Mouse (Mus musculus) CH12.LX (cell line): ENCODE measurements around the gene Trim62. TPM values are rescaled to one million over a fixed set of nuclear protein-coding genes. Genes with fewer than 3 reads are reported as not detected.

ENCODE experiments used
- DNase-seq: peaks from one replicate; pipeline ENCODE4 v3.0.0-alpha.2; 2013; ENCODE audit errors: extremely low read depth
- H3K27ac ChIP-seq: 2 replicates; pipeline ENCODE4 v1.5.1; 2012; ENCODE audit warnings: low read depth, mild to moderate bottlenecking, control low read depth, moderate library complexity; ENCODE audit not compliant: insufficient read depth
- H3K27me3 ChIP-seq: replicated peaks from 2 replicates; pipeline ENCODE3; 2012; ENCODE audit warnings: inconsistent platforms
- H3K36me3 ChIP-seq, 2 experiments: replicated peaks in 1 of 2; 2 replicates each; pipeline versions ENCODE3 to v1.6.1; 2012; ENCODE audit warnings: inconsistent platforms in 1 of 2, low read length in 1 of 2, mild to moderate bottlenecking in 1 of 2, mixed read lengths in 1 of 2, moderate library complexity in 1 of 2; ENCODE audit not compliant: control insufficient read depth in 1 of 2, insufficient read depth in 1 of 2
- H3K4me1 ChIP-seq, 2 experiments: 2 replicates each; pipeline ENCODE4 v1.6.1; 2012; ENCODE audit warnings: inconsistent platforms in 1 of 2, moderate library complexity in 1 of 2; ENCODE audit not compliant: insufficient read depth in 2 of 2, control insufficient read depth in 1 of 2
- H3K4me2 ChIP-seq: 2 replicates; pipeline ENCODE4 v1.6.1; 2012; ENCODE audit warnings: low read depth, mild to moderate bottlenecking, control low read depth; ENCODE audit not compliant: poor library complexity, insufficient read depth, severe bottlenecking
- H3K4me3 ChIP-seq, 3 experiments: fragments of 150-350 bp in 1 of 3; sonication (generic) in 1 of 3; replicated peaks in 1 of 3; 2 replicates each; pipeline versions ENCODE3 to v1.5.1; 2011 to 2012; ENCODE audit warnings: low read depth in 2 of 3, low read length in 2 of 3, mild to moderate bottlenecking in 2 of 3, moderate library complexity in 2 of 3, control low read depth in 1 of 3, improper control_type of control experiment in 1 of 3, inconsistent platforms in 1 of 3, mixed read lengths in 1 of 3; ENCODE audit not compliant: poor library complexity in 1 of 3
- H3K79me2 ChIP-seq: replicated peaks from 2 replicates; pipeline ENCODE4 v1.6.1; 2012; ENCODE audit warnings: mild to moderate bottlenecking, moderate library complexity; ENCODE audit not compliant: control insufficient read depth, poor library complexity, insufficient read depth, severe bottlenecking; ENCODE audit errors: extremely low read depth
- H3K9ac ChIP-seq: 2 replicates; pipeline ENCODE4 v1.6.1; 2012; ENCODE audit warnings: low read depth, mild to moderate bottlenecking, control low read depth, moderate library complexity; ENCODE audit not compliant: insufficient read depth
- H3K9me3 ChIP-seq: replicated peaks from 2 replicates; pipeline ENCODE3; 2012; ENCODE audit warnings: low read length, inconsistent platforms, mixed read lengths
- CHD2 ChIP-seq: IDR thresholded peaks from 2 replicates; pipeline ENCODE4 v1.6.1; 2011; ENCODE audit warnings: low read length, improper control_type of control experiment
- CTCF ChIP-seq, 2 experiments: IDR thresholded peaks in 1 of 2; conservative IDR thresholded peaks in 1 of 2; 2 replicates each; pipeline ENCODE4 v1.5.1; 2011 to 2012; ENCODE audit warnings: low read depth in 2 of 2, low read length in 2 of 2, improper control_type of control experiment in 1 of 2, inconsistent platforms in 1 of 2, mild to moderate bottlenecking in 1 of 2, moderate library complexity in 1 of 2
- GABPA ChIP-seq: IDR thresholded peaks from 2 replicates; pipeline ENCODE4 v1.6.1; 2012; ENCODE audit warnings: low read depth, low read length, improper control_type of control experiment, inconsistent platforms; ENCODE audit not compliant: insufficient replicate concordance
- IRF4 ChIP-seq: IDR thresholded peaks from 2 replicates; pipeline ENCODE4 v1.6.1; 2014; ENCODE audit warnings: low read depth, mild to moderate bottlenecking, inconsistent platforms, low read length, improper control_type of control experiment
- JUND ChIP-seq: conservative IDR thresholded peaks from 2 replicates; pipeline ENCODE4 v1.6.1; 2011; ENCODE audit warnings: low read depth, low read length, improper control_type of control experiment
- KAT2A ChIP-seq: IDR thresholded peaks from 2 replicates; pipeline ENCODE4 v1.6.1; 2012; ENCODE audit warnings: low read length, improper control_type of control experiment, inconsistent platforms; ENCODE audit not compliant: insufficient replicate concordance
- MAZ ChIP-seq: IDR thresholded peaks from 2 replicates; pipeline ENCODE4 v1.6.1; 2012; ENCODE audit warnings: low read depth, mild to moderate bottlenecking, inconsistent platforms, low read length, improper control_type of control experiment, moderate library complexity
- MEF2A ChIP-seq: IDR thresholded peaks from 2 replicates; pipeline ENCODE4 v1.6.1; 2014; ENCODE audit warnings: low read depth, mild to moderate bottlenecking, inconsistent platforms, low read length, improper control_type of control experiment, borderline replicate concordance
- MXI1 ChIP-seq: IDR thresholded peaks from 2 replicates; pipeline ENCODE4 v1.6.1; 2011; ENCODE audit warnings: mild to moderate bottlenecking, low read depth, low read length, improper control_type of control experiment
- NELFE ChIP-seq: IDR thresholded peaks from 2 replicates; pipeline ENCODE4 v1.6.1; 2011; ENCODE audit warnings: low read depth, low read length, improper control_type of control experiment
- NRF1 ChIP-seq: IDR thresholded peaks from 2 replicates; pipeline ENCODE4 v1.6.1; 2014; ENCODE audit warnings: low read depth, mild to moderate bottlenecking, inconsistent platforms, low read length, improper control_type of control experiment, moderate library complexity
- POLR2A ChIP-seq: IDR thresholded peaks from 2 replicates; pipeline ENCODE4 v1.6.1; 2011; ENCODE audit warnings: low read depth, mild to moderate bottlenecking, improper control_type of control experiment, low read length
- RAD21 ChIP-seq: IDR thresholded peaks from 2 replicates; pipeline ENCODE4 v1.6.1; 2011; ENCODE audit warnings: low read depth, mild to moderate bottlenecking, low read length, improper control_type of control experiment, moderate library complexity
- SMC3 ChIP-seq: IDR thresholded peaks from 2 replicates; pipeline ENCODE4 v1.6.1; 2011; ENCODE audit warnings: low read depth, low read length, improper control_type of control experiment
- TBP ChIP-seq: conservative IDR thresholded peaks from 2 replicates; pipeline ENCODE4 v1.6.1; 2011; ENCODE audit warnings: low read depth, low read length, improper control_type of control experiment
- TCF12 ChIP-seq: IDR thresholded peaks from 2 replicates; pipeline ENCODE4 v1.6.1; 2014; ENCODE audit warnings: low read depth, mild to moderate bottlenecking, inconsistent platforms, low read length, improper control_type of control experiment
- USF2 ChIP-seq: conservative IDR thresholded peaks from 2 replicates; pipeline ENCODE4 v1.6.1; 2011; ENCODE audit warnings: low read depth, low read length, improper control_type of control experiment
- ZC3H11A ChIP-seq: IDR thresholded peaks from 2 replicates; pipeline ENCODE4 v1.6.1; 2012; ENCODE audit warnings: low read depth, mild to moderate bottlenecking, inconsistent platforms, low read length, improper control_type of control experiment
- ZKSCAN1 ChIP-seq: IDR thresholded peaks from 2 replicates; pipeline ENCODE4 v1.6.1; 2012; ENCODE audit warnings: low read depth, inconsistent platforms, low read length, improper control_type of control experiment, borderline replicate concordance
- ZMIZ1 ChIP-seq: IDR thresholded peaks from 2 replicates; pipeline ENCODE4 v1.6.1; 2012; ENCODE audit warnings: low read depth, mild to moderate bottlenecking, inconsistent platforms, low read length, improper control_type of control experiment
- dilution Hi-C: fragments of 300-500 bp; cut with MboI; formaldehyde crosslinking; loops from 2 replicates; pipeline ENCODE4 v1.14.3; 2020; ENCODE audit warnings: low sequenced_read_pairs; ENCODE audit not compliant: extremely low pct_unique_long_range_greater_than_20kb, extremely low pct_ligation_motif_present
- in situ Hi-C: fragments of 300-500 bp; cut with MboI; formaldehyde crosslinking; loops from 3 replicates; pipeline ENCODE4 v1.14.3; 2019; ENCODE audit warnings: low sequenced_read_pairs, low pct_ligation_motif_present, low pct_unique_long_range_greater_than_20kb, mixed read lengths
- polyA plus RNA-seq: library from polyadenylated mRNA; unstranded; fragments of >175 nt; gene quantifications from 2 replicates; pipeline ENCODE4 v1.2.1, GENCODE M21; 2012; ENCODE audit warnings: low read depth; ENCODE audit not compliant: insufficient read length
- total RNA-seq, 2 experiments: library from RNA; depleted of rRNA; stranded (reverse); fragments of 300-350 nt in 1 of 2; fragments of >200 nt in 1 of 2; gene quantifications; 2 replicates each; pipeline ENCODE4 v1.2.3; 2012 to 2014

Trim62 gene
- total and polyA plus RNA-seq, 3 experiments: 0.40 to 2.7 (median 0.98) TPM

- in situ Hi-C loops: no loop called here
- no peak overlapping the region for H3K4me3 ChIP-seq
- DNase-seq: no peak
- no peaks in the 10 kb centered on the region for H3K79me2 ChIP-seq
- no peak overlapping the region for H3K27ac ChIP-seq
- peaks cover 27% of the 10 kb centered on the region for H3K27me3 ChIP-seq
- peaks cover 0 to 8% of the 10 kb centered on the region in 2 experiments; a peak in 1 of 4 replicates for H3K4me1 ChIP-seq
- H3K4me2 ChIP-seq: no peak overlapping the region
- H3K9me3 ChIP-seq: no peaks in the 10 kb centered on the region
- dilution Hi-C loops: no loop called here
- TF ChIP-seq MAZ: no peak
- no peak for TF ChIP-seq JUND
- no peak for TF ChIP-seq TBP
- no peak for TF ChIP-seq NELFE
- TF ChIP-seq TCF12: no peak
- TF ChIP-seq IRF4: no peak
- H3K9ac ChIP-seq: no peak overlapping the region
- no peaks in the 10 kb centered on the region for H3K36me3 ChIP-seq
Measured at GRCm38 (mm10) chr4:128953851-128954250, 70.5 kb downstream of the Trim62 start.

GRCm38 (mm10) chr4:128957155-128957911 lies 74.0 kb downstream of the Trim62 start:
- TF ChIP-seq ZC3H11A: 0 out of 2 replicates have a peak, but pooled peaks have one; percentile 2
- peak; percentile 74 for TF ChIP-seq SMC3
- TF ChIP-seq MXI1: no peak
- peak; percentile 52 to 74 for TF ChIP-seq CTCF (conservative IDR thresholded peaks at IDR 0.05 in 1 of 2, IDR thresholded peaks at IDR 0.05 in 1 of 2; ENCODE audit: low read depth in 2 of 2, low read length in 2 of 2)
- peak; percentile 79 for TF ChIP-seq CHD2
- no peak for TF ChIP-seq KAT2A
- no peak for TF ChIP-seq POLR2A
- TF ChIP-seq RAD21: peak; percentile 61
- no peak for TF ChIP-seq ZKSCAN1
- no peak for TF ChIP-seq ZMIZ1
- no peak for TF ChIP-seq NRF1
- TF ChIP-seq GABPA: no peak
- TF ChIP-seq MEF2A: no peak
- TF ChIP-seq USF2: no peak
- TF ChIP-seq TCF12: no peak
- in situ Hi-C loops: no loop called here
- H3K79me2 ChIP-seq: no peaks in the 10 kb centered on the region
- H3K27me3 ChIP-seq: peaks cover 32% of the 10 kb centered on the region
- no peak overlapping the region for H3K9ac ChIP-seq
- H3K27ac ChIP-seq: no peak overlapping the region
- DNase-seq: peak; percentile 75
- no peak overlapping the region for H3K4me2 ChIP-seq
- dilution Hi-C loops: no loop called here
- no peaks in the 10 kb centered on the region for H3K9me3 ChIP-seq
- peaks cover 8 to 10% of the 10 kb centered on the region in 2 experiments for H3K4me1 ChIP-seq
- H3K4me3 ChIP-seq: no peak overlapping the region
- H3K36me3 ChIP-seq: no peaks in the 10 kb centered on the region
